15 mouse cellular contexts compared by ENCODE assay signal in genomic region chr9:60227727-60228126, GRCm38 (mm10).
A peak's percentile ranks its signal among the peaks of the same experiment; 100 is the strongest.
DNase-seq lines count a peak whose midpoint lies in the region; ATAC-seq lines count a peak whose summit lies in the region.
"Had no signal": no experiment of that assay in that cellular context is flagged by ENCODE, and none has a peak within 500 bp of the region (broad histone marks: within the 10 kb centered on the region; RNA-seq: fewer than 3 reads in every experiment).

No protein-coding gene starts in this region.

- H3K36me3 ChIP-seq in forebrain, embryonic 16.5 days (ENCODE audit: control insufficient read depth, insufficient read depth): no peaks in the 10 kb centered on the region
- H3K36me3 ChIP-seq in forebrain, embryonic 13.5 days (ENCODE audit: poor library complexity, severe bottlenecking): no peaks in the 10 kb centered on the region
- H3K36me3 ChIP-seq: heart, embryonic 10.5 days; hindbrain, embryonic 15.5 days; liver, embryonic 15.5 days had no signal

- no peak overlapping the region for H3K9ac ChIP-seq in forebrain, embryonic 16.5 days (replicated peaks; ENCODE audit: low read depth, low read length)
- no peak overlapping the region for H3K9ac ChIP-seq in forebrain, embryonic 13.5 days
- H3K9ac ChIP-seq: hindbrain, embryonic 15.5 days; liver, embryonic 15.5 days had no signal

- H3K9me3 ChIP-seq in forebrain, embryonic 16.5 days (ENCODE audit: control insufficient read depth, low read length): no peaks in the 10 kb centered on the region
- H3K9me3 ChIP-seq in forebrain, embryonic 13.5 days (replicated peaks): no peaks in the 10 kb centered on the region
- H3K9me3 ChIP-seq: heart, embryonic 10.5 days; hindbrain, embryonic 15.5 days; liver, embryonic 15.5 days; megakaryocyte, embryonic 14.5 days had no signal

- no peak overlapping the region for H3K4me3 ChIP-seq in forebrain, embryonic 16.5 days (replicated peaks; ENCODE audit: low read length)
- no peak overlapping the region for H3K4me3 ChIP-seq in forebrain, embryonic 13.5 days
- H3K4me3 ChIP-seq: heart, embryonic 10.5 days; hindbrain, embryonic 15.5 days; liver, embryonic 15.5 days; megakaryocyte, embryonic 14.5 days had no signal

- peak; percentile 44 to 54 for DNase-seq in layer of hippocampus, postnatal 10 days (ENCODE audit: low spot score in 2 of 2)
- DNase-seq in layer of hippocampus, postnatal 25 days (ENCODE audit: extremely low spot score in 1 of 2, low spot score in 1 of 2): no peak
- peak; percentile 66 for DNase-seq in right cerebral cortex, postnatal 10 days (ENCODE audit: low spot score in 2 of 2)
- no peak for DNase-seq in right cerebral cortex, postnatal 14 days
- no peak for DNase-seq in thymus, postnatal 36 days
- DNase-seq: cerebellum, adult 11-12 months; kidney, adult 11 months; kidney, postnatal 14 days; lung, postnatal 10 days had no signal

- H3K27me3 ChIP-seq in forebrain, embryonic 16.5 days (replicated peaks; ENCODE audit: control insufficient read depth, insufficient read depth, low read length): no peaks in the 10 kb centered on the region
- H3K27me3 ChIP-seq in forebrain, embryonic 13.5 days: no peaks in the 10 kb centered on the region
- H3K27me3 ChIP-seq: hindbrain, embryonic 15.5 days; liver, embryonic 15.5 days had no signal

- H3K4me1 ChIP-seq in forebrain, embryonic 16.5 days (replicated peaks; ENCODE audit: control insufficient read depth, insufficient read depth, low read length): peaks cover 35% of the 10 kb centered on the region
- peaks cover 29% of the 10 kb centered on the region for H3K4me1 ChIP-seq in forebrain, embryonic 13.5 days
- H3K4me1 ChIP-seq: liver, embryonic 15.5 days had no signal

- H3K4me2 ChIP-seq in forebrain, embryonic 16.5 days (ENCODE audit: low read length): no peak overlapping the region
- H3K4me2 ChIP-seq in forebrain, embryonic 13.5 days: no peak overlapping the region
- H3K4me2 ChIP-seq: hindbrain, embryonic 15.5 days; liver, embryonic 15.5 days had no signal

- WGBS in forebrain, embryonic 16.5 days: 48% methylated on average over 7 of the region's 7 CpGs
- WGBS in forebrain, embryonic 13.5 days: 74% methylated on average over 7 of the region's 7 CpGs

- ATAC-seq in forebrain, embryonic 16.5 days: no peak
- ATAC-seq in forebrain, embryonic 13.5 days: no peak

- H3K27ac ChIP-seq in forebrain, embryonic 16.5 days (ENCODE audit: low read length): peak overlapping the region; percentile 42
- H3K27ac ChIP-seq in forebrain, embryonic 13.5 days: no peak overlapping the region
- H3K27ac ChIP-seq: heart, embryonic 10.5 days; hindbrain, embryonic 15.5 days; liver, embryonic 15.5 days had no signal

Comparison
In these comparisons a context has a peak if more than half of its experiments do, and no peak if none do; other contexts are left out.
1. DNase-seq: peak in layer of hippocampus, postnatal 10 days (2 of 2) and right cerebral cortex, postnatal 10 days (2 of 2); none in layer of hippocampus, postnatal 25 days (0 of 2), right cerebral cortex, postnatal 14 days (single experiment) and thymus, postnatal 36 days (0 of 2).